Mouse (Mus musculus) heart, embryonic 13.5 days (tissue): ENCODE results near the gene Swap70. TPM values are rescaled to one million over a fixed set of nuclear protein-coding genes. Genes with fewer than 3 reads are reported as not detected.
A peak's percentile ranks its signal among the peaks of the same experiment; 100 is the strongest.
"Not testable (repeated sequence)": the region's sequence is repeated elsewhere in the genome, so short reads cannot be mapped to it uniquely, and the experiment has no call there.

Source experiments
- ATAC-seq: fragments of 200-750 bp; cut with Nextera tagmentation; 2 replicates; pipeline ENCODE4 v1.8.0; 2017; ENCODE audit warnings: moderate TSS enrichment; ENCODE audit not compliant: insufficient number of reproducible peaks, low FRiP score, low TSS enrichment; ENCODE audit errors: extremely low read depth
- H3K27ac ChIP-seq: fragments of 300-500 bp; sonication (generic); replicated peaks from 2 replicates; pipeline ENCODE4 v1.5.1; 2015; ENCODE audit warnings: moderate library complexity, mild to moderate bottlenecking, inconsistent platforms
- H3K27me3 ChIP-seq: fragments of 300-500 bp; sonication (generic); replicated peaks from 2 replicates; pipeline ENCODE4 v1.6.1; 2015; ENCODE audit warnings: mild to moderate bottlenecking, inconsistent platforms
- H3K36me3 ChIP-seq: fragments of 300-500 bp; sonication (generic); 2 replicates; pipeline ENCODE4 v1.6.1; 2015; ENCODE audit warnings: mild to moderate bottlenecking, inconsistent platforms
- H3K4me1 ChIP-seq: fragments of 300-500 bp; sonication (generic); 2 replicates; pipeline ENCODE4 v1.6.1; 2015; ENCODE audit warnings: inconsistent platforms
- H3K4me2 ChIP-seq: fragments of 300-500 bp; sonication (generic); 2 replicates; pipeline ENCODE4 v1.6.1; 2015; ENCODE audit warnings: inconsistent platforms, mild to moderate bottlenecking, moderate library complexity
- H3K4me3 ChIP-seq: fragments of 300-500 bp; sonication (generic); 2 replicates; pipeline ENCODE4 v1.5.1; 2015; ENCODE audit warnings: moderate library complexity, mild to moderate bottlenecking, inconsistent platforms
- H3K9ac ChIP-seq: fragments of 300-500 bp; sonication (generic); 2 replicates; pipeline ENCODE4 v1.6.1; 2015; ENCODE audit warnings: inconsistent platforms, mild to moderate bottlenecking, moderate library complexity
- H3K9me3 ChIP-seq: fragments of 300-500 bp; sonication (generic); 2 replicates; pipeline ENCODE4 v1.6.1; 2016; ENCODE audit warnings: inconsistent platforms
- WGBS: fragments of 180-500 bp; shearing (Covaris S2); methylation state at CpG from one replicate; pipeline ENCODE4 v1.1.7; 2015; ENCODE audit warnings: mixed read lengths; 5-methylcytosine and 5-hydroxymethylcytosine counted together
- polyA plus RNA-seq: library from polyadenylated mRNA; unstranded; fragments of >200 nt; fragmentation: Nextera tagmentation; extraction: Ambion mirVana; gene quantifications from 2 replicates; pipeline ENCODE4 v1.2.1, GENCODE M21; 2015

Swap70 gene
- polyA plus RNA-seq, 1 experiment from 2014 or later, result 18.6 TPM

GRCm38 (mm10) chr7:110209422-110209821 lies 12.1 kb upstream of the Swap70 start:
- Histone ChIP-seq H3K36me3 (no peaks in the 10 kb centered on the region; the same call in 1 of the 2 replicates), H3K9ac (no peak overlapping the region), H3K4me3 (no peak overlapping the region), H3K4me2 (no peak overlapping the region), H3K27me3 (no peaks in the 10 kb centered on the region), H3K4me1 (peaks cover 5% of the 10 kb centered on the region; the same call in 1 of the 2 replicates), H3K27ac (no peak overlapping the region), H3K9me3 (peaks cover 16% of the 10 kb centered on the region)
- ATAC-seq, result no peak
- 44% methylated on average over 6 of the region's 6 CpGs for WGBS

GRCm38 (mm10) chr7:110211025-110211424 lies 10.5 kb upstream of the Swap70 start:
- Histone ChIP-seq H3K9me3 (peaks cover 16% of the 10 kb centered on the region), H3K4me2 (no peak overlapping the region), H3K36me3 (no peaks in the 10 kb centered on the region; the same call in 1 of the 2 replicates), H3K4me1 (peaks cover 5% of the 10 kb centered on the region; the same call in 1 of the 2 replicates), H3K4me3 (no peak overlapping the region), H3K9ac (no peak overlapping the region), H3K27me3 (no peaks in the 10 kb centered on the region), H3K27ac (no peak overlapping the region)
- WGBS, result 59% methylated on average over 3 of the region's 3 CpGs
- ATAC-seq, result no peak

GRCm38 (mm10) chr7:110214882-110215281 lies 6.6 kb upstream of the Swap70 start:
- Histone ChIP-seq H3K4me3 (no peak overlapping the region), H3K4me2 (no peak overlapping the region), H3K9ac (no peak overlapping the region), H3K27me3 (no peaks in the 10 kb centered on the region), H3K9me3 (no peaks in the 10 kb centered on the region), H3K4me1 (no peaks in the 10 kb centered on the region), H3K27ac (0 out of 2 replicates have a peak overlapping the region, but pooled peaks have one; percentile 10), H3K36me3 (no peaks in the 10 kb centered on the region)
- ATAC-seq, result no peak
- 50% methylated on average over 3 of the region's 3 CpGs for WGBS

GRCm38 (mm10) chr7:110221051-110221585 lies 393 bp upstream of the Swap70 start:
- H3K36me3 ChIP-seq, result peaks cover 7% of the 10 kb centered on the region
- no peaks in the 10 kb centered on the region for H3K27me3 ChIP-seq
- peak overlapping the region; percentile 95 for H3K9ac ChIP-seq
- H3K9me3 ChIP-seq, result no peaks in the 10 kb centered on the region
- ATAC-seq, result no peak
- WGBS, result 14% methylated on average over 8 of the region's 8 CpGs
- peak overlapping the region; percentile 81 for H3K4me3 ChIP-seq
- peak overlapping the region; percentile 96 for H3K27ac ChIP-seq
- peak overlapping the region; percentile 87 for H3K4me2 ChIP-seq
- peaks cover 18% of the 10 kb centered on the region for H3K4me1 ChIP-seq

- peak overlapping the region; percentile 81 for H3K4me3 ChIP-seq
- peak overlapping the region; percentile 87 for H3K4me2 ChIP-seq
- H3K9me3 ChIP-seq, result no peaks in the 10 kb centered on the region
- no peak for ATAC-seq
- 18% methylated on average over 12 of the region's 12 CpGs for WGBS
- peak overlapping the region; percentile 95 for H3K9ac ChIP-seq
- H3K27me3 ChIP-seq, result no peaks in the 10 kb centered on the region
- peak overlapping the region; percentile 96 for H3K27ac ChIP-seq
- peaks cover 18% of the 10 kb centered on the region for H3K4me1 ChIP-seq
- H3K36me3 ChIP-seq, result peaks cover 21% of the 10 kb centered on the region
Measured at GRCm38 (mm10) chr7:110222583-110223182, 1.2 kb downstream of the Swap70 start.

- no peaks in the 10 kb centered on the region for H3K9me3 ChIP-seq
- H3K36me3 ChIP-seq, result peaks cover 23% of the 10 kb centered on the region
- 72% methylated on average over 2 of the region's 2 CpGs for WGBS
- no peak for ATAC-seq
- H3K27ac ChIP-seq, result no peak overlapping the region
- H3K4me2 ChIP-seq, result peak overlapping the region; percentile 38
- H3K4me1 ChIP-seq, result peaks cover 18% of the 10 kb centered on the region
- no peak overlapping the region for H3K4me3 ChIP-seq
- no peaks in the 10 kb centered on the region for H3K27me3 ChIP-seq
- H3K9ac ChIP-seq, result no peak overlapping the region
Measured at GRCm38 (mm10) chr7:110223727-110224510, 2.4 kb downstream of the Swap70 start.

- WGBS, result 87% methylated on average over 5 of the region's 5 CpGs
- no peak for ATAC-seq
- H3K4me1 ChIP-seq, result peaks cover 18% of the 10 kb centered on the region
Measured at GRCm38 (mm10) chr7:110226484-110226883, 5.0 kb downstream of the Swap70 start.

GRCm38 (mm10) chr7:110229967-110230366 lies 8.5 kb downstream of the Swap70 start:
- Histone ChIP-seq H3K4me1 (no peaks in the 10 kb centered on the region), H3K36me3 (peaks cover 25% of the 10 kb centered on the region), H3K4me2 (no peak overlapping the region), H3K27me3 (no peaks in the 10 kb centered on the region), H3K9me3 (no peaks in the 10 kb centered on the region), H3K27ac (peak overlapping the region; percentile 16; the same call in 1 of the 2 replicates), H3K9ac (no peak overlapping the region), H3K4me3 (no peak overlapping the region)
- 72% methylated on average over 6 of the region's 6 CpGs for WGBS
- no peak for ATAC-seq

More at GRCm38 (mm10) chr7:110226484-110226883, 5.0 kb downstream of the Swap70 start:
- Histone ChIP-seq H3K27me3 (no peaks in the 10 kb centered on the region), H3K9me3 (no peaks in the 10 kb centered on the region), H3K9ac (no peak overlapping the region), H3K4me3 (no peak overlapping the region), H3K4me2 (no peak overlapping the region), H3K27ac (no peak overlapping the region), H3K36me3 (peaks cover 23% of the 10 kb centered on the region)

GRCm38 (mm10) chr7:110231127-110231526 lies 9.6 kb downstream of the Swap70 start:
- H3K4me3 ChIP-seq, ATAC-seq, H3K9me3 ChIP-seq, H3K9ac ChIP-seq, H3K4me1 ChIP-seq, H3K27ac ChIP-seq, H3K4me2 ChIP-seq, H3K27me3 ChIP-seq: not testable (repeated sequence)
- H3K36me3 ChIP-seq, result peaks cover 18% of the 10 kb centered on the region
- 95% methylated on average over 10 of the region's 10 CpGs for WGBS

GRCm38 (mm10) chr7:110236085-110236484 lies 14.6 kb downstream of the Swap70 start:
- Histone ChIP-seq H3K27me3 (no peaks in the 10 kb centered on the region), H3K4me3 (no peak overlapping the region), H3K36me3 (0 out of 2 replicates have a peak, but pooled peaks cover 2% of the 10 kb centered on the region), H3K4me2 (no peak overlapping the region), H3K9me3 (no peaks in the 10 kb centered on the region), H3K4me1 (peaks cover 25% of the 10 kb centered on the region), H3K9ac (no peak overlapping the region), H3K27ac (no peak overlapping the region)
- 79% methylated on average over 4 of the region's 4 CpGs for whole genome bisulfite sequencing
- no peak for ATAC-seq

GRCm38 (mm10) chr7:110237451-110237836 lies 15.9 kb downstream of the Swap70 start:
- ATAC-seq, result no peak

More at GRCm38 (mm10) chr7:110237451-110237836, 15.9 kb downstream of the Swap70 start:
- H3K36me3 ChIP-seq, result 0 out of 2 replicates have a peak, but pooled peaks cover 2% of the 10 kb centered on the region
- WGBS, result 42% methylated on average over 3 of the region's 3 CpGs
- H3K4me2 ChIP-seq, result peak overlapping the region; percentile 33
- peak overlapping the region; percentile 48 for H3K9ac ChIP-seq
- H3K9me3 ChIP-seq, result no peaks in the 10 kb centered on the region
- no peaks in the 10 kb centered on the region for H3K27me3 ChIP-seq
- no peak overlapping the region for H3K4me3 ChIP-seq
- peak overlapping the region; percentile 79 for H3K27ac ChIP-seq
- H3K4me1 ChIP-seq, result peaks cover 27% of the 10 kb centered on the region
